Mouse (Mus musculus) gastrocnemius, postnatal 36 days (tissue): ENCODE measurements around the gene Gm1113. TPM values are rescaled to one million over a fixed set of nuclear protein-coding genes. Genes with fewer than 3 reads are reported as not detected.
A peak's percentile ranks its signal among the peaks of the same experiment; 100 is the strongest.

ENCODE experiments used
- DNase-seq, 2 experiments: peaks; one replicate each; pipeline ENCODE4 v3.0.0; 2022
- intact Hi-C: fragments of 180-260 bp; cut with DNase I; formaldehyde crosslinking; loops from one replicate; pipeline ENCODE4 v1.15.1; 2025
- long read RNA-seq, 2 experiments: library from polyadenylated mRNA; stranded (forward); transcript quantifications; one replicate each; pipeline ENCODE4 v2.0.0; 2021
- total RNA-seq, 2 experiments: library from RNA; stranded (reverse); gene quantifications; 2 replicates each; pipeline ENCODE4 v1.2.3; 2021

The Gm1113 gene
- total RNA-seq = not detected
- long read RNA-seq, experiment 1 = 0 reads
- long read RNA-seq, experiment 2 = 0 reads

DNA sequence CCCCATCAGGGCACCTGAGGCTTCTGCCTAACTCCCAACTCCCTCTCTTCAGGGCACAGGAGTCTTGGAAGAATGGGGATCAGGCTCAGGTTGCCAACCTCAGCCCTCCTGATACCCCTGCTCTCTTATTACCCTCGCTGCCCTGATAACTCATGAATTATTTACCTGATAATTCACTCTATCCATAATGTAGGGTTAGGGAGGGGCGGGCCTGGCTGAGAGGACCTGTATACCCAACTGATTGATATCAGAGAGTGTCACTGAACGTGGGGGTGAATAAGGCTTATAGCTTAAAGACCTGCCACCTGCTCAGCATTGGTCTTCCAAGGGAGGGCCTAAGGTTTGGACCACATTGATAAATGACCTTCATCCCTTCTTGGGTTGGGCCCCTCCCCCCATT lies at the start of gene Gm1113:
Gene Gm1113, minus strand, starts transcription at position 101 of the 400 bp plus-strand sequence.
- intact Hi-C loops = no loop called here
- DNase-seq = no peak

DNA sequence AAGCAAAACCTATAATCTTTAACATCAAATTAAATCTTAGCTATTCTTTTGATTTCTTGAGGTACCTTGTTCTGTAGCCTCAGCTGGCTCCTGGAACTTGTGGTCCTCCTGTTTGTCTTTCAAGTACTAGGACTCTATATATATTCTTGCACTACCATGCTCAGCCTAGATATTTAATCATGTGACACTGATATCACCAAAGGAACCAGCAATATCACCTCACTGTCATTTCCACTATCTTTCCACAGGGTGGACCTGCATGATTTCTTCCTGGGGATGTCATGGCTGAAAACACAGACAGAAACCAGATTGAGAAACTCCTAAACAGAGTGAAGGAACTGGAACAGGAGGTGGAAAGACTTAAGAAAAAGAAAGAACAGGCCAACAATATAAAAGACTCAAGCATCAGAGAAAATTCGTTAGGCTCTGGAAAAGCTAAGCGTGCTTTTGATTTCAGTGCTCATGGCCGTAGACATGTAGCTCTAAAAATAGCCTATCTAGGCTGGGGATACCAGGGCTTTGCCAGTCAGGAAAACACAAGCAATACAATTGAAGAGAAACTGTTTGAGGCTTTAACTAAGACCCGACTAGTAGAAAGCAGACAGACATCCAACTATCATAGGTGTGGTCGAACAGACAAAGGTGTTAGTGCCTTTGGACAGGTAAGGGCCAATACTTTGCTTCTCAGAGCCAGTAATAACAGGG lies 46.6 kb upstream of the Gm1113 start:
- intact Hi-C loops = no loop called here
- no peak for DNase-seq

DNA sequence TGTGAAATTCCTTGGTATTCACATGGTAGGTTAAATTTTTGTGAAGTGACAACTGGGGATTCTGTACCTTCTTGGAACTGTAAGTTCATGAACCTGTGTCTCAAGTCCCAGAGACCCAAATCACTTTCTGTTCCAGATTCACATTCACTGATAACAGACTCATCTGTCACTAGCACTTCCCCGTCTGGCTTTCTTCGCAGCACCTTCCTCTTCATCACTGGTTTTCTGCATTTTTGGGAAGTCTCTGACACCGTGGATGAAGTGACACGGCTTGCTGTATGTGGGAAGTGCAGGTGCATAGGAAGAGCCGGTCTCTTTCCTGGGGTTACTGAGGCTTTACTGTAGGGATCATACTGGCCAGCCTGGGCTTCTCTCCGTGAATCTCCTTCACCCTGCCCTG lies 43.5 kb upstream of the Gm1113 start:
- intact Hi-C loops = no loop called here
- no peak for DNase-seq

DNA sequence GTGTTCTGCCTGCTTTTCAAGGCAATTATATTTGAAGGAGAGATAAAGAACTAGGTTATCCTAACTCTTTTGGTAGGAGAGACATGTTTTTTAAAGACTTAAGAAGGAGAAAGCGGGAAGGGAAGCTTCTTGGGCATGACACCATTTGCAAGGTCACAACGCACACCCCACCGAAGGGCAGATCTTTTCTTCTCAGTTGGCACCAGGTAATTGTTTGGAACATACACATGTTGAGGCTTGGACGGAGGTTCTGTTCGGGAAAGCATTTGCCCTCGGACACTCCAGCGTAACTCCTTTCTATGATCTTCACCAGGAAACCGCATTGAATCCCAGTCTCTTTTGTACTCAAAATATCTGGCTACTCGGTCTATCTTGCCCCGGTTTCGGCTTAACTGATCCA lies 43.0 kb upstream of the Gm1113 start:
- intact Hi-C loops = no loop called here
- DNase-seq = no peak

DNA sequence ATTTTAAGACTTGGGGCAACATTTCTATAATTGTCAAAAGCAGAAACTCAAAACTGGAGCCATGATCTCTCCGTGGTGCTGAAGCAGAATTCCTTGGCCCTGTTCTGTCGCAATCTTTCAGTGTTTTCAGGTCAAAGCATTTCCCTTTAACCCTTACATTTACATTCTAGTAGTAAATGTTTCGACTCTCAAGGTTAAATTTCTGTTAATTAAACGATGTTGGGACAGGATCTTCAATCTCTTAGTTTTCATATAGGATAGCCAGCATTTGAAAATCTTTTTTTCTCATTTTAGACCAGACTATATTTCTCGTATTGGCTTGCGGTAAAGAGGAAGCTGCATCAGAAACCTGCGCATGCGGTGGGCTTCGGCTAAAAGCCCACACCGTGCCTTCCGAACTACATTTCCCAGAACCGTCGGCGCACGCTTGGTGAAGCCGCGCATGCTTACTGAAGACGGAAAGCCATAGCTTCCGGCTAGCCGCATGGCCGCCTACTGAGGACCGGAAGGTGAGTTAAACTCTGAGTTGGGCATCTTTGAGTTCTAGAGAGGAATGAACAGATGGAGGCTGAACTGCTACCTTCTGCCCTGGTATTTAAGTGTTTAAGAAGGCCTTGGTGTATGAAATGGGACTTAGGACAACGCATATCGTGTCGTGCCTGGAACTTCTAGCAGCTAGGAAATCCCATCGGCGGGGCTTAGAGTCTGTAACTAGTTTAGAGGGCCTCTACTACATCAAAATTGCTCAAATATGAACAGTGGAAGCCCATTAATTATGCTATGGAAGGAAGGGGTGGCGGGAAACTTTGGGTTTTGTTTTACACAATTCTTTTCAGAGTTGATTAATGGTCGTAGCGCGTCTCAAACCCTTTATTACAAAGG lies 41.2 kb upstream of the Gm1113 start:
- intact Hi-C loops = no loop called here
- peak; percentile 34 to 51 for DNase-seq

DNA sequence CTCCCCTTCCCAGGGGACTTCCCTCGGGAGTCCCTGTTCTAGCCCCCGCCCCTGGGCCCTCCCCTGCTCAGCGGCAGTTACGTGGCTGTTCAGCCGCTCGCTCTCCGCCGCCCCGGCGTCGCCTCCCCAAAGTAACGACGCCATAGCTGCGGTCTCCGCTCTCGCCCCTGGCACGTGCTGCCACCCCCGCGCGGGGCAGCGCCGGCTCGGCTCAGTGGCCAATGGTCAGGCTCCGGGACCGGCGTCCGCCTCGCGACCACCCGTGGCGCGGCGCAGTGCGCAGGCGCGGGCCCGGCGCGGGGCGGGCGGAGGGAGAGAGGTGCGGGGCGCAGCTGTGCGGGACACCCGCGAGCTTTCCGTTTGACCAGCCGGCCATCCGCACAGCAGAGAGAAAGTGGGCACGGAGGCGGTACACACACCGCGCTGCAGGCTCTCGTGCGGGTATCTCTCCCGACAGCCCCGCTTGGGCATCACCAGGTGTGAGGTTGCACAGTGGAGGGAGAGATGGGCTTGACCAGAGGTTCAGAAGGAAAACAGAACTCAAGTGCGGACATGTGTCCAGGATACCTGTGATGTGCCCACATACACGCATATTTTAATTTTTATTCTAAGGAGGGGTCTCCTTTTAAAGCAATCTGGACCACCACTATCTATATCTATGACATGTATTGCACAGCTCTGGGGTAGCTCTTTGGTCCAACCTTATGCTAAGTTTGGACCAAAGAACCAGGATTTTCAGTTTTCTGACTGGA lies 40.4 kb upstream of the Gm1113 start, which contains the start of the genes Ddx25 and Pus3:
Gene Ddx25, minus strand, starts transcription at position 272 of the 752 bp plus-strand sequence.
Gene Pus3, plus strand, starts transcription at position 339 of the 752 bp plus-strand sequence.
- intact Hi-C loops = no loop called here

DNA sequence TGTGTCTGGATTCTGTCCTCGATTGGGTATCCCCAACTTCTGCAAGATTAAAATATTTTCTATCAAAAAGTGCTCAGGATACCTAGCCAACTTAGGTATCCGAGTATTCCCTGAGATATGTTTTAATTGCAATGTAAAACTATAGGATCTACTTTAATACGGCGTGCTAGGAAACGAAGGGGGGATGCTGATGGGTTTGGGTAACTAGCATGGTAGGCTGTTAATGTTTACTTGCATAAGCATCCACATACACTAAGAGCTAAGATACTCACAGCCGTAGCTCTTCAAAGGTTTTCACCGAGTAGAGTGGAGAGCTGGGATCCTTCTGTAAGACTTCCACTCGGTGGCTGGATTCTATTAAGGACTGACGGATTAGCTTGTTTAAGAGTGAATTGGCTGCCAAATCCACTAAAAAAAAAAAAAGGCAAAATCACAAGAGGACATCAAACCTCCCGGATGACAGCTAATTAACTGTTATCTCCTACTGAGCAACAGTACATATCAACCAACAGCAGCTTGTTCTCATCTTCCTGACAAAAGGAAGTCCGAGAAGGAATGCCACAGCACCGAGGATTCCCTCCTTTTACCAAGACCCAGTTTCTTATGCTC lies 38.5 kb upstream of the Gm1113 start:
- DNase-seq = no peak
- intact Hi-C loops = no loop called here

More for the DNA sequence above, 40.4 kb upstream of the Gm1113 start, which contains the start of the genes Ddx25 and Pus3:
- DNase-seq = no peak

DNA sequence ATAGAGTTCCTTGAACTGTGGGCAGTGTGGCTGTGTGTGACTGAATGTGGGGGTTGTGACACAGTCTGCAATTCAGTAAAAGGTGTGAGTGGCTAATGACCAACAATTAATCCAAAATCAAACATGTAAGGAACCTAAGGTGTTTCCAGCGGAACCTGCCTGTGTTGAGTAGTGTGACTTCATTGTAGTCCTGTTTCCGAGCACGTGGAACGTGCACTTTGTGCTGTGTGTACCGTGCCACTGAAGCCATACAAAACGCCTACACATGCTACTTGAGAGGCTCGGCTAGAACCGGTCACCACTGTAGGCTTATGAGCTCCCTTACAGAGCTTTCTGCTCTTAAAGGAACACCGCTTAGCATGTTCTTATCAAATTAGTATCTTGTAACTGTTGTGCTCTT lies 30.4 kb upstream of the Gm1113 start:
- intact Hi-C loops = no loop called here
- no peak for DNase-seq

DNA sequence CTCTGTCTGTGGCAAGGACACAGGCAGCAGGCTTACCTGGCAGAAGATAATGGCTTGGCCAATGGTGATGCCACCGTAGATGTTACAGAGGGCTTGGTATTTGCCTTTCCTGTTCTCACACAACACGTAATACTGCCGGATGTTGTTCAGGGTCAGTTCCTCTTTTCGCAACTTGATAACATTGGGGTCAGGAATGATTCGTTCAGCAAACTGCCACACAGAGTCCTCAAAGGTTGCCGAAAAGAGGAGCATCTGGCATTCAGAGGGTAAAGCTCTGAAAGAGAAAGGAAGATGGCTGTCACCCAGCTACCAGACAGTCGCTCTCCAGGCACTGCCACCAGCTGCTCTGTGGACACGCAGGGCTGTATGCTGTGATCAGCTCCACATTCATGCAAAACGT lies 28.7 kb upstream of the Gm1113 start:
- intact Hi-C loops = no loop called here
- DNase-seq = no peak

DNA sequence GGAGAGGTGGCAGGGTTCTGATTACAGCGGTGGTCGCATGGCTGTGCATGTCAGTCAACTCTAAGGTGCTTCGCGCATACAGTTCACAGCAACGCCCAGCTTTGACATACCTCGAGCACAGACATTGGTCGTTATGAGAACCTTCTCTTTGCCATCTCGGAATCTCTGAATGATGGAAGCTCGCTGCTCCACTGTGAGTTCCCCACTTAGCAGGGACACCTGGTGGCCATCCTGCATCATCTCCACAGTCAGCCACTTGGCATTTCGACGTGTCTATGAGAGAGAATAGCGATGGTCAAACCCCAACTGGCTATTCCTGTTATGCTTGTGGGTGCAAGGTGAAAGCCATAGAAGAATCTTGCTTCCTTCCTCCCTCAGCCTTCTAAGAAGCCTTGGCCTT lies 27.6 kb upstream of the Gm1113 start:
- intact Hi-C loops = no loop called here
- DNase-seq = no peak

DNA sequence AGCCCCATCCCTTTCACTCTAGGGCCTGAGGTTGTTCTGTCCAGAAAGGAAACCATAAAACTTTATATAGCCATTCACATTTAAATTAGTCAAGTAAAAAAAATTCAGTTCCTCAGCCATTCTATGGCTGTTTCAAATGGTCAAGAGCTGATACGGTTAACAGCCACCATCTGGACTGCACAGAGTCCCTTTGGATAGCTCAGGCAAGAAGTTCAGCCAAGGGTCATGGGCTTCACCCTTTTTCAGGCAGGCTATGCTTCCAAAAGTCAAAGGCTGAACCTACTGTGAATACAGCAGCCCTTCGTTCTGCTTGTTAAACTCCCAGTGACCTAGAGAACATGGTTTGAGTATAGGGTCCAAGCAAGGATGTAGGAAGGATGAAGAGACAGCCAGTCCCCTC lies 26.6 kb upstream of the Gm1113 start:
- DNase-seq = no peak
- intact Hi-C loops = no loop called here

DNA sequence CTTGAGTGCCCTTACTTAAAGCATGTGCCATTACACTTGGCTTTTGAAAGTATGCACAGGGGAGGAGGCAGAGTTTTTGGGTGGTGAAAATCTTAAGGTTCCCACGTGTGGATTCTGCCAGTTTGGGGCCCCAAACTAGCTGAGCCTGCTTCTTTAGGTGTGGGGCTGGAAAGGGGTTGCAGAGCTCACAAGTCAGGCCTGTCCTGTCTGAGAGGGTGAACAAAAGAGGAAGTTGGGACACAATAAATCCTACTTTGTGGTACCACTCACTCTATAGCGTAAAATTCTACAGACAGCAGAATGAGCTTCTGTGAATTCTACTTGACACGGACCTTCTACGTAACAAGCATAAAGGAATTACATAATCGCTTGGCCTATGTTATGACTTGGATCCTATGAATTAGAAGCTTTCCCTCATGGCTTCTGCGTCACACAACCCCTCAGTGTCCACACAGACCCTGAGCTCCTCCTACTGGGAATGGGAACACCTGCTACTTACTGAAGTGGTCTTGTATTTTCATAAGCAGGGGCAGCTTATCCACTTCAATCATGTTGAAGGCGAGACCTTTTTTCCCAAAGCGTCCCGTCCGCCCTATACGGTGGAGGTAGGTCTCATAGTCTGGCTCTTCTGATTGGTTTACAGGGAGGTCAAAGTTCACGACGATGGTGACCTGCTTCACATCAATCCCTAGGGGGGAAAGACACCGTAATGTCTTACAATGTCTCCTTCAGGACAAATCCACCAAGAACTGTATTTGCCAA lies 25.2 kb upstream of the Gm1113 start:
- DNase-seq = no peak
- intact Hi-C loops = no loop called here

DNA sequence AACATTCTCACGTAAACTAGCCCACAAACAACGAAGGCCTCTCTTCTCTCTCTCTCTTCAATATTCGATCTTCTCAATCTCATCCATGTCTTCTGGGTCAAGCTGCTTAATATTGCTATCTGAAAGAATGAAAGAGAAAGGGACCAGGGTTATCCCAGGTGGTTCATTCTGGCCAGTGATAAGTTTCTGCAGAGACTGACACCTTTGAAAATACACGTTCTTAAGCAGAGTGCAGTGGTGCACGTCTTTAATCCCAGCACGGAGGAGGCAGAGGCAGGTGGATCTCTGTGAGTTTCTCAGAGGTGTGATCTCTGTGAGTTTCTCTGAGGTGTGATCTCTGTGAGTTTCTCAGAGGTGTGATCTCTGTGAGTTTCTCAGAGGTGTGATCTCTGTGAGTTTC lies 23.9 kb upstream of the Gm1113 start:
- DNase-seq = no peak

DNA sequence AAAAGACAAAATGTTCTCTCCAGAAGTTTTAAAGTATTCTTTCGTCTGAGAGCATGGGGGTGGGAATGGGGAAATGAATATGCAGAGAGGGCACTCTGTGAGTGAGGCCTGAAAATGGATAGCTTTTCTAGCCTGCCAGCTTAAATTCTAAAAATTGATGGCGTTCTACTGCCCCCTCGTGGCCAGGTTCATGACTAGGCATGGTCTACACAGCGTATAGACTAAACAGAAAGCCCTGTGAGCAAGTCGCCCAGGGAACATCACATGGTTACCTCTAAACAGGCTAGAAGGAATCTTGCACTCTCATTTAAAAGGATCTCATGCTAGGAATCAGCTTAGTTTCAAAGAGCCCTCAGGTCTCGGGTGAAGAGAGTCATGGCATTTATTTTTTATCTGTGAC lies 23.4 kb upstream of the Gm1113 start:
- peak; percentile 56 to 73 for DNase-seq

More for the DNA sequence above, 23.9 kb upstream of the Gm1113 start:
- intact Hi-C loops = no loop called here

DNA sequence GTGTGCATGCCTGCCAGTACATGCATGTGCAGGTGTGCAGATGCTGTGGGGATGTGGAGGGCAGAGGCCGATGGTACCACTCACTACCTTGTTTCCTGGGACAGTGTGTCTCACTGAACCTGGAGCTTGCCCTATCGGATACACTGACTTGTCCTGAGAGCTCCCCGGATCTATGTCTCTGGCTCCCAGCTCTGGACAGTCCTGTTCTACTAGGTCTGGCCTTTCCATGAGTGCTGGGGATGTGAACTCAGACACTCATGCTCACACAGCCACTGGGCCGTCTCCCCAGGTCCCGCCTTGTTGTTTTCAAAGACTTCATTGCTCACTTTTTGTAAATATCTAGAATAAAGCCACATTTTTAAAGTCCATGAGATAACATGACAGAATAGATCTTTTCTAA lies 23.0 kb upstream of the Gm1113 start:
- intact Hi-C loops = no loop called here
- no peak for DNase-seq

More for the DNA sequence above, 23.4 kb upstream of the Gm1113 start:
- intact Hi-C loops = no loop called here

DNA sequence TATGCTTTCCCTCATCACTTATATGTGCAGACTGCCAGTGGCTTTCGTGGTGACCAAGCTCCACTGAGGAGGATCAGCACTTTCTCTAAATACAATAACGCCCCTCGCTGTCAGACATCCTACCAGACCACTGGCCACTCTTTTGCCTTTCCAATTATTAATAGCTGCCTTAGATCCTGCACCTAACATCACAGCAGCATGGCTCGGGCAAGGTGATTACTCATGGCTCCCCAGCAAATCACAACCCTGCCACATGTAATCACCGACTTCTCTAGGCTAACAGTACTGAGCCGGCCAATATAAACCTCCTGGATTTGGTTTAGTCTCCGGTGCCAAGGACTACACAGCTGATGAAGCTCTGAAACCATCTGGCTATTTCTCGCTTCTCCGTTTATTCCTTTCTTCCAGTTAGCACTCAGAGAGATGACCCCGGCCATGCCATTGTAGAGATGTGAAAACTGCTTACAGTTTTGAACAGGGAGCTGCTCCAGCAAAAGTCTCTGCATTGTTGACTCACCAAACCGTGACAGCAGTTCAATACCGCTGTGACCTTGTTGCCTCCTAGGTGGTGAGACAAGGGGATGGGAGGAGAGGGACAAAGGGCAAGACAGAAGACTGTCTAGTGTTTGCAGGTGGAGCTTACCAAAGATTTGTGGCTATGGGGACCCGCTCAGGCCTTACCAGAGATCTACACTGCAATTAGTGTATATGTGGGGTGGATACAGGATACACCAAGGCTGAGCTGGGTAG lies 21.1 kb upstream of the Gm1113 start:
- intact Hi-C loops = loop anchor here (2.0 kb wide), 1 partner anchor 254 kb away; no protein-coding TSS in a partner anchor
- DNase-seq = no peak

DNA sequence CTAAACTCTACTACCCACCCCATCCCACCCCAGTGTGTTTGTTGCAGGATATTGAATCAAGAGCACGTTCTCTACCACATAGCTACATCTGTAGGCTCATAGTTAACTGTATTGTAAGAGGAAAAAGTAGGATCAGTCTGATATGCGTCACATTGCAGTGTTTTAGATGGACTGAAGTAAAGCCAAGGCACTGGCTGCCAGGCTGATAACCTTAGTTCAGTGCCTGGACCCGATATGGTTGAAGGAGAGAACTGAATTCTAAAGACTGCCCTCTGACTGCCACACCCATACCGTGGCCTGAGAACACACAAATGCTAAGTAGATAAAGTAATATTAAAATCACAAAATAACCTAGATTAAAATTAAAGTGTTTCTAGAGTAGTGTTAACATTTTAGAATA lies 17.8 kb upstream of the Gm1113 start:
- no peak for DNase-seq
- intact Hi-C loops = no loop called here

DNA sequence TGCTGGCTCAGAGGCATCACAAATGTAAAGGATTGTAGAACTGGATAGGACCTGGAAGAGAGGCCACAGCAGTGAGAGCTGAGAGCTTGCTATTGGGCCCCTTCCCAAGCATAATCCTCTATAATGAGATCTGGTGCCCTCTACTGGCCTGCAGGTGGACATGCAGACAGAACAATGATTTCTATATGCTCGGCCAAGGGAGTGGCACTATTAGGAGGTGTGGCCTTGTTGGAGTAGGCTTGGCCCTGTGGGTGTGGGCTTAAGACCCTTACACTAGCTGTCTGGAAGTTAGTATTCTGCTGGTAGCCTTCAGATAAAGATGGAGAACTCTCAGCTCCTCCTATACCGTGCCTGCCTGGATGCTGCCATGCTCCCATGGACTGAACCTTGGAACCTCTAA lies 17.0 kb upstream of the Gm1113 start:
- intact Hi-C loops = no loop called here
- no peak for DNase-seq

DNA sequence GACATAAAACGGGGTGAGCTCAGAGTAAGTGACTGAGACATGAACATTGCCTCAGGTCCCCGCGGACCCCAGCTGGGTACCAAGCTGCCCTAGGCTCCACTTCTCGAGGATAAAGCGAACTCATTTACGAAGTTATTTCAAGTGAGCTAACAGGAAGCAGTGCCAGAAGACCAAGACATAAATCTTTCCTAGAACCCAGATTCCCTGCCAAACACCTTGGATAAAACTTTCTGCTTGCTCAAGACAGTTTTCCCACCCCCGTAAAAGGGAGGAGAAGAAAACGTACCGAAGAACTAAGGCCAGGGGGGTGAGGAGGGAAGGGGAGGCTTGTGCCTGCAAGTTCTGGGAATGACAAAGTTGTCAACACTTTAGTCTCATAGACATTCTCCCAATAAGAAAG lies 15.2 kb upstream of the Gm1113 start:
- intact Hi-C loops = no loop called here

More for the DNA sequence above, 15.2 kb upstream of the Gm1113 start:
- no peak for DNase-seq
